Mouse (Mus musculus) E14TG2a.4 (cell line): ENCODE results near the gene Chtf18.
"Not testable (repeated sequence)": the region's sequence is repeated elsewhere in the genome, so short reads cannot be mapped to it uniquely, and the experiment has no call there.

Source experiments
- H3K27me3 ChIP-seq: 2 replicates; pipeline ENCODE4 v1.6.1; 2014; ENCODE audit warnings: low read length, control low read depth; ENCODE audit not compliant: insufficient read depth
- H3K36me3 ChIP-seq: 2 replicates; pipeline ENCODE4 v1.6.1; 2014; ENCODE audit warnings: low read length, control low read depth; ENCODE audit not compliant: insufficient read depth
- H3K4me1 ChIP-seq: replicated peaks from 2 replicates; pipeline ENCODE4 v1.6.1; 2014; ENCODE audit warnings: low read depth, low read length, control low read depth
- H3K4me3 ChIP-seq: replicated peaks from 2 replicates; pipeline ENCODE4 v1.5.1; 2014; ENCODE audit warnings: mild to moderate bottlenecking, low read length
- H3K9me3 ChIP-seq: 2 replicates; pipeline ENCODE4 v1.6.1; 2014; ENCODE audit warnings: low read length, control low read depth
- CTCF ChIP-seq: conservative IDR thresholded peaks from 2 replicates; pipeline ENCODE4 v1.5.1; 2014; ENCODE audit warnings: low read length
- NANOG ChIP-seq: IDR thresholded peaks from 2 replicates; pipeline ENCODE4 v1.6.1; 2014; ENCODE audit warnings: borderline replicate concordance, low read length, mixed read lengths
- POU5F1 ChIP-seq: IDR thresholded peaks from 2 replicates; pipeline ENCODE4 v1.6.1; 2014; ENCODE audit warnings: low read length, borderline replicate concordance

Chtf18 gene

GRCm38 (mm10) chr17:25744311-25744710, 17.1 kb upstream of the Chtf18 start:
- peaks cover 24% of the 10 kb centered on the region for H3K4me1 ChIP-seq
- no peaks in the 10 kb centered on the region for H3K9me3 ChIP-seq
- H3K36me3 ChIP-seq: no peaks in the 10 kb centered on the region
- H3K4me3 ChIP-seq: peak overlapping the region; percentile 29; the same call in 1 of the 2 replicates
- no peak for TF ChIP-seq POU5F1
- TF ChIP-seq NANOG: no peak
- no peak for TF ChIP-seq CTCF
- H3K27me3 ChIP-seq: peaks cover 16% of the 10 kb centered on the region; the same call in 1 of the 2 replicates

GRCm38 (mm10) chr17:25743831-25744230, 16.6 kb upstream of the Chtf18 start:
- Histone ChIP-seq H3K27me3 (peaks cover 16% of the 10 kb centered on the region; the same call in 1 of the 2 replicates), H3K9me3 (no peaks in the 10 kb centered on the region), H3K4me3 (no peak overlapping the region), H3K36me3 (no peaks in the 10 kb centered on the region), H3K4me1 (peaks cover 24% of the 10 kb centered on the region)
- TF ChIP-seq CTCF: no peak
- no peak for TF ChIP-seq NANOG
- TF ChIP-seq POU5F1: no peak

- H3K9me3 ChIP-seq, H3K36me3 ChIP-seq, H3K4me3 ChIP-seq: not testable (repeated sequence)
- Histone ChIP-seq H3K27me3 (peaks cover 18% of the 10 kb centered on the region; the same call in 1 of the 2 replicates), H3K4me1 (peaks cover 24% of the 10 kb centered on the region)
Observed at GRCm38 (mm10) chr17:25741471-25741870, 14.3 kb upstream of the Chtf18 start.

GRCm38 (mm10) chr17:25738861-25739260, 11.6 kb upstream of the Chtf18 start:
- Histone ChIP-seq H3K4me1 (peaks cover 16% of the 10 kb centered on the region), H3K27me3 (peaks cover 12% of the 10 kb centered on the region; the same call in 1 of the 2 replicates), H3K36me3 (no peaks in the 10 kb centered on the region), H3K9me3 (no peaks in the 10 kb centered on the region), H3K4me3 (no peak overlapping the region)
- TF ChIP-seq NANOG: no peak
- no peak for TF ChIP-seq CTCF
- TF ChIP-seq POU5F1: no peak

- H3K9me3 ChIP-seq: no peaks in the 10 kb centered on the region
- 0 out of 2 replicates have a peak, but pooled peaks cover 3% of the 10 kb centered on the region for H3K27me3 ChIP-seq
- H3K36me3 ChIP-seq: peaks cover 10% of the 10 kb centered on the region
- H3K4me1 ChIP-seq: peaks cover 9% of the 10 kb centered on the region
- TF ChIP-seq POU5F1: no peak
- no peak for TF ChIP-seq NANOG
- TF ChIP-seq CTCF: no peak
- H3K4me3 ChIP-seq: no peak within 1 kb of the TSS
Observed at GRCm38 (mm10) chr17:25735745-25736144, 8.5 kb upstream of the Chtf18 start, which contains the start of gene Mslnl. Gene Mslnl, plus strand, starts transcription at chr17:25736042.

- Histone ChIP-seq H3K36me3 (peaks cover 15% of the 10 kb centered on the region), H3K4me1 (peaks cover 9% of the 10 kb centered on the region), H3K9me3 (no peaks in the 10 kb centered on the region), H3K4me3 (no peak overlapping the region), H3K27me3 (0 out of 2 replicates have a peak, but pooled peaks cover 3% of the 10 kb centered on the region)
- no peak for TF ChIP-seq POU5F1
- TF ChIP-seq CTCF: no peak
- TF ChIP-seq NANOG: no peak
Observed at GRCm38 (mm10) chr17:25735246-25735645, 8.0 kb upstream of the Chtf18 start.

GRCm38 (mm10) chr17:25732082-25732481, 4.9 kb upstream of the Chtf18 start:
- TF ChIP-seq CTCF: peak; percentile 38
- no peak for TF ChIP-seq NANOG

GRCm38 (mm10) chr17:25728009-25728270, 721 bp upstream of the Chtf18 start:
- peaks cover 62% of the 10 kb centered on the region for H3K4me1 ChIP-seq
- peaks cover 70% of the 10 kb centered on the region for H3K36me3 ChIP-seq
- TF ChIP-seq CTCF (no peak), NANOG (no peak), POU5F1 (no peak)
- no peaks in the 10 kb centered on the region for H3K9me3 ChIP-seq
- no peaks in the 10 kb centered on the region for H3K27me3 ChIP-seq
- H3K4me3 ChIP-seq: peak overlapping the region; percentile 89

More at GRCm38 (mm10) chr17:25732082-25732481, 4.9 kb upstream of the Chtf18 start:
- Histone ChIP-seq H3K9me3 (no peaks in the 10 kb centered on the region), H3K4me1 (peaks cover 24% of the 10 kb centered on the region), H3K36me3 (peaks cover 34% of the 10 kb centered on the region), H3K27me3 (no peaks in the 10 kb centered on the region), H3K4me3 (no peak overlapping the region)

- Histone ChIP-seq H3K36me3 (peaks cover 81% of the 10 kb centered on the region), H3K4me3 (no peak overlapping the region), H3K4me1 (peaks cover 75% of the 10 kb centered on the region), H3K9me3 (no peaks in the 10 kb centered on the region), H3K27me3 (no peaks in the 10 kb centered on the region)
- TF ChIP-seq POU5F1: no peak
- no peak for TF ChIP-seq NANOG
- no peak for TF ChIP-seq CTCF
Observed at GRCm38 (mm10) chr17:25725264-25725663, 2.0 kb downstream of the Chtf18 start.
